Mouse (Mus musculus) neural tube, embryonic 11.5 days (tissue): ENCODE measurements around the gene Cep152. TPM values are rescaled to one million over a fixed set of nuclear protein-coding genes. Genes with fewer than 3 reads are reported as not detected.

ENCODE experiments used
- ATAC-seq: fragments of 200-750 bp; cut with Nextera tagmentation; 2 replicates; pipeline ENCODE4 v1.8.0; 2017; ENCODE audit warnings: moderate number of reproducible peaks, mild to moderate bottlenecking, moderate TSS enrichment, moderate library complexity; ENCODE audit not compliant: insufficient read depth, low FRiP score, low TSS enrichment
- DNase-seq: peaks from one replicate; pipeline ENCODE4 v3.0.0-alpha.2; 2015; ENCODE audit warnings: low spot score
- H3K27ac ChIP-seq: fragments of 300-500 bp; sonication (generic); 2 replicates; pipeline ENCODE4 v1.5.1; 2014; ENCODE audit warnings: low read depth, mild to moderate bottlenecking, low read length
- H3K27me3 ChIP-seq: fragments of 300-500 bp; sonication (generic); 2 replicates; pipeline ENCODE4 v1.6.1; 2014; ENCODE audit warnings: mild to moderate bottlenecking, low read length, mixed read lengths; ENCODE audit not compliant: control insufficient read depth, insufficient read depth
- H3K36me3 ChIP-seq: fragments of 300-500 bp; sonication (generic); 2 replicates; pipeline ENCODE4 v1.6.1; 2014; ENCODE audit warnings: mild to moderate bottlenecking, low read length, moderate library complexity, mixed read lengths; ENCODE audit not compliant: control insufficient read depth, insufficient read depth
- H3K4me1 ChIP-seq: fragments of 300-500 bp; sonication (generic); 2 replicates; pipeline ENCODE4 v1.6.1; 2014; ENCODE audit warnings: low read length, mixed read lengths; ENCODE audit not compliant: control insufficient read depth, insufficient read depth
- H3K4me2 ChIP-seq: fragments of 300-500 bp; sonication (generic); 2 replicates; pipeline ENCODE4 v1.6.1; 2014; ENCODE audit warnings: low read depth, mild to moderate bottlenecking, moderate library complexity
- H3K4me3 ChIP-seq: fragments of 300-500 bp; sonication (generic); 2 replicates; pipeline ENCODE4 v1.5.1; 2014; ENCODE audit warnings: low read depth, low read length
- H3K9ac ChIP-seq: fragments of 300-500 bp; sonication (generic); 2 replicates; pipeline ENCODE4 v1.6.1; 2014; ENCODE audit warnings: mild to moderate bottlenecking, low read length
- H3K9me3 ChIP-seq: fragments of 300-500 bp; sonication (generic); 2 replicates; pipeline ENCODE4 v1.6.1; 2016; ENCODE audit warnings: low read length; ENCODE audit not compliant: control insufficient read depth
- WGBS: fragments of 180-500 bp; shearing (Covaris S2); extraction: QIAGEN DNeasy Blood & Tissue Kit; methylation state at CpG from one replicate; pipeline ENCODE4 v1.1.7; 2014; 5-methylcytosine and 5-hydroxymethylcytosine counted together
- polyA plus RNA-seq: library from polyadenylated mRNA; unstranded; fragments of >200 nt; fragmentation: Nextera tagmentation; extraction: Ambion mirVana; gene quantifications from 2 replicates; pipeline ENCODE4 v1.2.1, GENCODE M21; 2014

Gene Cep152
- polyA plus RNA-seq, 1 experiment from 2014 or later = 8.1 TPM

DNA sequence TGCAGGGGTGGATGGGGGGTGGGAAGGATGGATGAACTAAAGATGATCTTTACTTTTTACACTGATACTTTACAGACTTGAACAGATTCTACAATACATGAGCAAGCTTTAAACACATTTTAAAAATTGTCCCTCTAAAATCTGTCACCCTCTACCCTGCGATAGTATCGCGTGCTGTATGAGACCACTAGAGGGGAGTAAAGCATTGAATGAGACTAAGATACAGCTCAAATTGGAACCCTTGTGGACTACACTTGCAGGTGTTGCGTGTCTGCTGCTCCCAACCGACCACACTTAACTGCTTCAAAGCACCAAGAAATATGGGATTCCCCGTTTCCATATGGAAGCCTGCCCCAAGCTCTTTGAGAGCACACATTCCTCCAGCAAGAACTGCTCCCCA is 69.1 kb downstream of the Cep152 start:
- 83% methylated on average over 6 of the region's 6 CpGs for WGBS
- ATAC-seq = no peak

DNA sequence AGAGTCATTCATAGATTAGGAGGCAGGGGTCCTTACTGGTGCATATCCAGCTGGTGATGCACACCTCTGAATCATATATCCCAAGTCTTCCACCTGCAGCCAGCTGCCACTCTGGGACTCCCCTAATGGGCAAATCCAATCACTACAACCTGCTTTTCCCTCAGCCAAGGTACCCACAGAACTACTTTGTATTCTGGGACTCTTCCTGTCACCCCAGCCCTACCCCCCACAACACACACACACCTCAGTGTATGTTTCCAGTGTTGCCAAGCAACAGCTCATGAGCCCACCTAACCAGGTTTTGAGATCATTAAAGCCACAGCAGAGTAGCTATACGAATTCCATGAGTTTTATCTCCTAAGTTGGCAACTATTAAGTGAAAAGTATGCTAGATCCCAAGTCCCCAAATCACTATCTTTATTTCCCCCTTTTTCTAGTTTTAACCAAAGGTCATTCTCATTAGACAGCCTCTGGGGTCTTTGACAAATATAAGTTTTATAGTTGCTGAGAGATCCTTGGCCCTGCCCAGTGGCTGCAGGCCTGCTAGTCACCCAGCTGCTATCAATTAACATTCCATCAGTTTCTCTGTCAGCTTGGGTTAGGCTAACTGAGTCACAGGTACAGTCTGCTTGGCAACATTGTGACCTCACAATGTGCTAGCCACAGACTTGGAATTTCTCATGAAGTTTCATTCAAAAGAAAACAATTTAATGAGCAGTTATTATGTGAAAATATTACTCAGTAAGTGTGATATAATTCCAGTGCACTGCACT is 75.9 kb downstream of the Cep152 start:
- H3K36me3 ChIP-seq = no peaks in the 10 kb centered on the region
- no peak overlapping the region for H3K4me2 ChIP-seq
- no peaks in the 10 kb centered on the region for H3K9me3 ChIP-seq
- no peaks in the 10 kb centered on the region for H3K27me3 ChIP-seq
- no peaks in the 10 kb centered on the region for H3K4me1 ChIP-seq
- 77% methylated on average over 1 of the region's 1 CpGs for WGBS
- DNase-seq = no peak
- no peak for ATAC-seq
- H3K9ac ChIP-seq = no peak overlapping the region
- H3K4me3 ChIP-seq = no peak overlapping the region
- H3K27ac ChIP-seq = no peak overlapping the region

More for the DNA sequence above, 69.1 kb downstream of the Cep152 start:
- Histone ChIP-seq H3K4me3 (no peak overlapping the region), H3K4me2 (no peak overlapping the region), H3K27ac (no peak overlapping the region), H3K27me3 (no peaks in the 10 kb centered on the region), H3K9ac (no peak overlapping the region), H3K4me1 (no peaks in the 10 kb centered on the region), H3K36me3 (no peaks in the 10 kb centered on the region), H3K9me3 (no peaks in the 10 kb centered on the region)
- no peak for DNase-seq

DNA sequence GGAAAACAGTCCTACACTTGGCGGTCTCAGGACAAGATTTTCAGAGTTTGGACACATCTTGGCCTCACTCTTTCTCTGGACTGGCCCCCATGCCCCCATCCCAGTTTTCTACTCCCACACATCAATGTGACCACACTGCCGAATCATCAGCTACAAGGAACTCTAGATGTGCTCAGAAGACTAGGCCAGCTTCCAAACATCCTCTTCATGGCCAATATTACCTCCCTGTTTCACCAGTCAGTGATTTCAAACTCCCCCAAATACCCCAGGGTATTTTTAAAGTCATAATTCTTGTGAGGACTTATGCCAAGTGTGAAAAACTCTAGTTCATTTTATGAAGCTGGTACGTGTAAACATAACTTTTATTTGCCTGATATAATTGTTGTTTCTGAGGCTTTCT is 79.9 kb downstream of the Cep152 start:
- H3K4me3 ChIP-seq = no peak overlapping the region
- H3K9ac ChIP-seq = no peak overlapping the region
- WGBS = 85% methylated on average over 3 of the region's 3 CpGs
- no peaks in the 10 kb centered on the region for H3K9me3 ChIP-seq
- no peak overlapping the region for H3K4me2 ChIP-seq
- H3K27ac ChIP-seq = no peak overlapping the region
- H3K4me1 ChIP-seq = no peaks in the 10 kb centered on the region
- no peaks in the 10 kb centered on the region for H3K27me3 ChIP-seq
- ATAC-seq = no peak
- no peak for DNase-seq
- no peaks in the 10 kb centered on the region for H3K36me3 ChIP-seq

DNA sequence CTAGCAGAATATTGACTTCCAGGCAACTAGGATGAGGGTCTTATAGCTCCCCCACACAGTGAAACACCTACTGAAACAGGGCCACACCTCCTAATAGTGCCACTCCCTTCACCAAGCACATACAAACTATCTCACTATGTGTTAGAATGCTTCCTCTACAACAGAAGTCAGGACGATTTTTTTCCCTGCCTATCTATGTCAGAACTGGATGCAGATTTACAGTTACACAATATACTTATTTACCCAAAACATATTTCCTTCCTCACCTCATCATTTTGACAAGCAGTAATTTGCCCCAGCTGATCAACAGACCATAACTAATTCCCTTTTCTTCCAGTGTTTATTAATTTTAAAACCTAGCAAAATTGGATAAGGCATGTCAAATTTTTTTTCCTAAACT is 81.3 kb downstream of the Cep152 start:
- no peaks in the 10 kb centered on the region for H3K4me1 ChIP-seq
- no peaks in the 10 kb centered on the region for H3K9me3 ChIP-seq
- no peak overlapping the region for H3K4me3 ChIP-seq
- H3K4me2 ChIP-seq = no peak overlapping the region
- WGBS = 66% methylated on average over 1 of the region's 1 CpGs
- ATAC-seq (no peak), DNase-seq (no peak)
- no peak overlapping the region for H3K9ac ChIP-seq
- H3K36me3 ChIP-seq = no peaks in the 10 kb centered on the region
- no peaks in the 10 kb centered on the region for H3K27me3 ChIP-seq
- H3K27ac ChIP-seq = no peak overlapping the region

DNA sequence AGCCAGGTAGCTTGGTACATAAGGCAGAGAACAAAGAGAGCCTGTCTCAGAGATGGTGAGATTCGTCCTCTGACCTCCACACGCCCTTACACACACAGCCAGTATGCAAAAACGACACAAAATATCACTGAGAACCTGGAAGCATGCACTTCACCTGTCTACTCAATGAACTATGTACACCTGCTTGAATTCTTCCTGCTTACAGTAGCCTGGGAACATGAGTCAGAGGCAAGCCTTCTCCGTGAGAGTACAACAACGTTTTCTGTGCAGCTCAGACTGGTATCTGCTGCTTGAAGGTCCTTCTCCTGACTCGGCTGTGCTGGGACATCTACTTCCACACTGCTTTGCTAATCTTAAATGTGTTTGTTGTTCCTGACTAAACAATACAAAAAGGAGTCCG is 83.5 kb downstream of the Cep152 start:
- DNase-seq = no peak
- WGBS = 79% methylated on average over 7 of the region's 7 CpGs
- no peak for ATAC-seq
- H3K4me2 ChIP-seq = no peak overlapping the region
- H3K27me3 ChIP-seq = no peaks in the 10 kb centered on the region
- no peak overlapping the region for H3K9ac ChIP-seq
- no peaks in the 10 kb centered on the region for H3K36me3 ChIP-seq
- no peak overlapping the region for H3K27ac ChIP-seq
- no peaks in the 10 kb centered on the region for H3K4me1 ChIP-seq
- no peak overlapping the region for H3K4me3 ChIP-seq
- no peaks in the 10 kb centered on the region for H3K9me3 ChIP-seq

DNA sequence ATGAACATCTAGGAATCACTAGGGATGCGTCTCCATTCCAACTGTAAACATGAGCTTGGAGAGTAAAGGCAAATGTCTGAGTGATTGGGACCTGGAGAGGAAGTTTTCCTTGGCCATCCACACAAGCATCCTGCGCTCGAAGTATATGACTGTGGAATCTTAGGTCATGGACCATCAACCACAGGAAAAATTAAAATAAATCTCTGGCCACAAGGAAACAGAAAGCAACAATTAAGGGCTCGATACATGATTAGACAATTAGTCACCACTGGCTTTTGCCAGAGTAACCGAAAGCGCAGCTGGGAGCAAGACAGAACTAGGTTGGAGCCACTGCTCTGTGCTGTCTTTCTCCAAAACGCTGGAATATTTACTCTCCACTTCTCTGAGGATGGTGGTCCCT is 84.3 kb downstream of the Cep152 start:
- H3K9ac ChIP-seq = no peak overlapping the region
- no peak overlapping the region for H3K27ac ChIP-seq
- no peak overlapping the region for H3K4me3 ChIP-seq
- no peaks in the 10 kb centered on the region for H3K9me3 ChIP-seq
- no peak overlapping the region for H3K4me2 ChIP-seq
- 89% methylated on average over 7 of the region's 7 CpGs for WGBS
- no peaks in the 10 kb centered on the region for H3K27me3 ChIP-seq
- ATAC-seq = no peak
- H3K36me3 ChIP-seq = no peaks in the 10 kb centered on the region
- no peaks in the 10 kb centered on the region for H3K4me1 ChIP-seq
- no peak for DNase-seq

DNA sequence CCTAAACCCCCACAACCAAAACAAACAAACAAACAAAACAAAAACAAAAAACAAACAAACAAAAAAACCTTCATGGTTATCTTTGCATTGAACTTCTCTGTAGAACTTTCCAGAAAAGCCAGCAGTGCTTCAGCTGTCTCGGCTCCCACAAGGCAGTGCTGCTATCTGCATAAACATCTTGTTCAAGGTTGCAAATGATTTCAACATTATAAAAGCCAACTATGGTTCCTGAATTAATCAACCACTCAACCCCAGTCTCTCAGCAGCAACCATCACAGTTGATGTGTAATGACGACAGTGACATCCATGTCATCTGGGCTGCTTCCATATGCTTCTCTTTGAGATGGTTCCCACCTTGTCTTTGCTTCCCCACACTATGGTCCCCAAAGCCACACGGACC is 85.3 kb downstream of the Cep152 start:
- DNase-seq = no peak
- 85% methylated on average over 3 of the region's 3 CpGs for WGBS
- Histone ChIP-seq H3K9ac (no peak overlapping the region), H3K4me2 (no peak overlapping the region), H3K9me3 (no peaks in the 10 kb centered on the region), H3K27ac (no peak overlapping the region), H3K36me3 (no peaks in the 10 kb centered on the region), H3K4me1 (no peaks in the 10 kb centered on the region), H3K27me3 (no peaks in the 10 kb centered on the region), H3K4me3 (no peak overlapping the region)
- ATAC-seq = no peak

DNA sequence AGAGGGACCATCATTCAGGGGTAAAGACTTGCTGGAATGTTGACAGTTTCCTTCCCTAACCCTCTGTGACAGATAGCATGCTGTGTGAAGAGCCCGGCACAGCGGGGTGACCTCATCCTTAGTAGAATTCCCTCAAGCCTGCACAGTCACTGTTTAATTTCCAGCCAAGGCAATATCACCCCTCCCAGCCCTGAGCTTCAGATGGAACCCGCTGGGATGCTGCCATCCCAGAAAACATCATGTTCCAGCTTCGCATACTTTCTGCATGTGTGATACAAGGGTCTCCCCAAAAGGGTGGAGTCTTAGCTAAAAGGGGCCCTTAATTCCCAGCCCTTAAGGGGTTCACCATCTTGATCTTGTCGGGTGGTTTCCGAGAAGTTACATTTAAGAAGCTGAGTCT is 94.2 kb downstream of the Cep152 start:
- DNase-seq = no peak
- no peak overlapping the region for H3K27ac ChIP-seq
- 81% methylated on average over 6 of the region's 6 CpGs for WGBS
- ATAC-seq = no peak
- no peak overlapping the region for H3K9ac ChIP-seq
- H3K9me3 ChIP-seq = no peaks in the 10 kb centered on the region
- H3K4me3 ChIP-seq = no peak overlapping the region
- no peaks in the 10 kb centered on the region for H3K4me1 ChIP-seq
- H3K36me3 ChIP-seq = no peaks in the 10 kb centered on the region
- no peaks in the 10 kb centered on the region for H3K27me3 ChIP-seq
- H3K4me2 ChIP-seq = no peak overlapping the region

DNA sequence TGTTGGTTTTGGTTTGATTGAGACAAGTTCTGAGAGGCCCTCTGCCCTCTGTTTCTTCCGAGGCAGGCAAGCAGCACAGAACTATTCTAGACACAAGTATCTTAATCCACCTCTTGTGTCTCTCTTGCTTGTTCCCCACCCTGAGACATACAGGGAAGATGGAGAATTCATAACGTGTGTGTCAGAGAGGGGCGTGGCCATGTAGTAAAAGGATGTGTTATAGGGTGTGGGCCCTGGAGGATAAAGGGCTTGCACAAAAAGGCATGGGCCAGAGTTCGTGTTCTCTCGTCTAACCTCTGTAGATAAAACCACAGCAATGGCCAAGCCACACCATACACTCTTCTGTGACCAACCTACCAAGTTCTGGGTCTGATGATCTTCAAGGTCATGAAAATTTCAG is 98.3 kb downstream of the Cep152 start:
- H3K4me2 ChIP-seq = no peak overlapping the region
- H3K4me1 ChIP-seq = no peaks in the 10 kb centered on the region
- H3K36me3 ChIP-seq = no peaks in the 10 kb centered on the region
- no peaks in the 10 kb centered on the region for H3K27me3 ChIP-seq
- no peak for DNase-seq
- H3K9ac ChIP-seq = no peak overlapping the region
- no peak for ATAC-seq
- H3K9me3 ChIP-seq = no peaks in the 10 kb centered on the region
- H3K27ac ChIP-seq = no peak overlapping the region
- 85% methylated on average over 5 of the region's 5 CpGs for WGBS
- no peak overlapping the region for H3K4me3 ChIP-seq
